Mouse (Mus musculus) effector memory CD4-positive, alpha-beta T cell, adult 7 months (primary cell): ENCODE data around the gene Rnaseh2c. TPM values are rescaled to one million over a fixed set of nuclear protein-coding genes. Genes with fewer than 3 reads are reported as not detected.

ENCODE experiments used
- polyA plus RNA-seq: library from polyadenylated mRNA; unstranded; fragments of 100-300 nt; shearing (Covaris generic); gene quantifications from one replicate; pipeline ENCODE4 v1.2.1, GENCODE M21; 2017

The Rnaseh2c gene
- polyA plus RNA-seq, result 106 TPM

DNA sequence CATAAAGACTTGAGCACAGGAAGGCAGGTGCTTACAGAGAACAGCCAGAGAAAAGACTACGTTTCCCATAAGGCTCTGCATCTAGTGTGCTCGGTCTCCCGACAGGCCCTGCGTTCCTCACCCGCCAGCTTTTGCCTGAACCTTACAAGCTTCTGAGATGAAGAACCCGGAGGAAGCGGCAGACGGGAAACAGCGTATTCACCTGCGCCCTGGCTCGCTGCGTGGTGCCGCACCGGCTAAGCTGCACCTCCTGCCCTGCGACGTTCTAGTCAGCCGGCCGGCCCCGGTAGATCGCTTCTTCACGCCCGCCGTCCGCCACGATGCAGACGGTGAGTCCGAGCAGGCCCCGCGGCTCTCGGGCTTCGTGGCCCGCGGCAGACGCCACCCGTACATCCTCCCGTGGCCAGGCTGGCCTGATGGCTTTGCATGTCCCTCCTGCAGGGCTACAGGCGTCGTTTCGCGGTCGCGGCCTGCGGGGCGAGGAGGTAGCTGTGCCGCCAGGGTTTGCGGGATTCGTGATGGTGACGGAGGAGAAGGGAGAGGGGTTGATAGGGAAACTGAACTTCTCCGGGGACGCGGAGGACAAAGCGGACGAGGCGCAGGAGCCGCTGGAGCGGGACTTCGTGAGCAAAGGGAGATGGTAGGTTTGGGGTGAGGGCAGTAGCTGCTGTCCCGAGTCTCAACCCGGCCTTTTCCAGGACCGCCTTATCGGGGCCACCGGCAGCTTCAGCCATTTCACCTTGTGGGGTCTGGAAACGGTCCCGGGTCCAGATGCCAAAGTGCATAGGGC lies at the start of gene Rnaseh2c:
Gene Rnaseh2c, plus strand, starts transcription at position 122 of the 790 bp plus-strand sequence.

DNA sequence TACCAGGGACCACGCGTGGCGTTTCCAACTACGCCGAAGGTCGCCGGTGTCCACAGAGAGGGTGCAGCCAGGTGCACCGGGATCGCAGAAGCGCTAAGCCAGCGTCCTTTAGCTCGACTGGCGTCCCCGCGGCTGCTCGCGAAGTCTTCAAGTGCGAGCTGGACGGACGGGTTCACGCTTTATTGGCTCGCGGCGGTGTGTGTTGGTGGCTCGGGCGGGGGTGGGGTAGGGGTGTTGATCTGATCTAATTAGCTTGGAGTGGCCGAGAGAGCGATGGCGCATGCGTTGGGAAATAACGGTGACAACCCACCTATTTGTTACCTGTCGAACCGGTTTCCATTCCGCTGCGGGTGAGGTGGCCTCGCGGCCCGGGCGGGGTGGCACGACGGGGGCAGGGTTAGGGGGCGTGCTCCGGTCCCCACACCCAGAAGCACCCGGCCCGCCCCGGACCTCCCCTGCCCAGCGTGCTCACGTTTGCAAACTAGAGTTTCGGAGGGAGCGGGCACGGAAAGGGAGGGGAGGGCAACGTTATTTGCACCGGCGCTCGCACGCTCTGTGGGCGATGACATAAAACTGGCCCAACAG lies 41.1 kb upstream of the Rnaseh2c start, which contains the start of gene Ovol1:
Gene Ovol1, minus strand, starts transcription at position 190 of the 585 bp plus-strand sequence.

DNA sequence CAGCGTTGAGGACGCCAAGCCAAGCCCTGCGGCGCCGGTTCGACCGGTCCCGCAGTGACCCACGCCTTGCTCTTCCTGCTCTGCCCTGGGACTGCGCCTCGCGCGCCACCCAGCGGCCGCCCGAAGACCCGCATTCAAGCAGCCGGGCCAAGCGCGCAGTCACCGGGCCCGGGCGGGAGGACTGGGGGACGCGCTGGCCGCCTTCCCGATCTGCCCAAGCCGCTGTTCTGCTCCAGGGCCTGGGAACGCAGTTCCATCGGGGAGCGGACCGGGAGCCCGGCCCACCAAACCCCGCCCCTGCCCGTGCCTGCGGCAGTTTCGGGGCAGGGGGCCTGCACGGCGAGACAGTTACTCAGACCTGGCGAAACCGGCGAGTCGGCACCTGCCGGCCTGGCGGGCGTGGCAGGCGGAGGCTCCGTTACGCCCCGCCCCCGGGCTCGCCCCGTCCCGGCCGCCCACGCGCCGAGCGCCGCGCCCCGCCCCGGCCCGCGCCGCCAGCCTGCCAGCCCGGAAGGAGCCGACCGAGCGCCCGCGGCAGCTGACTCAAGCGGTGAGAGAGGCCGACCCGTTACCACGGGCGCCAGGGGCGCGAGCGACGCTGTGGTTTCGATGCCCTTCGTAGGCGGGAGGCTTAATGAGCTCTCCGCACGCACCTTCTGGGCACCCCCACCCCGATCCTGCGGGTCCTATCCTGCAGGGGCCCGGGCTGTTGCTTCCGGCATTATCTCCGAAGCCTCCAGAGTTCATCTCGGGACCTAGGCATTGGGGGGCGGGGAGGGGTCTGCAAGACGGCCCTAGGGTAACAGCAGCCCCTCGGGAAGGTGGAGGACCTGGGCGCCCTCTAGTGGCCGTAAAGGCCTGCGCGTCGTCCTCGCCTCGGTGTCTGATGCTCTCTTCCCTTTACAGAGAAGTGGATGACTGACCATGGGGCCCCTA lies 33.9 kb upstream of the Rnaseh2c start, which contains the start of gene Ap5b1:
Gene Ap5b1, plus strand, starts transcription at position 492 of the 936 bp plus-strand sequence.

DNA sequence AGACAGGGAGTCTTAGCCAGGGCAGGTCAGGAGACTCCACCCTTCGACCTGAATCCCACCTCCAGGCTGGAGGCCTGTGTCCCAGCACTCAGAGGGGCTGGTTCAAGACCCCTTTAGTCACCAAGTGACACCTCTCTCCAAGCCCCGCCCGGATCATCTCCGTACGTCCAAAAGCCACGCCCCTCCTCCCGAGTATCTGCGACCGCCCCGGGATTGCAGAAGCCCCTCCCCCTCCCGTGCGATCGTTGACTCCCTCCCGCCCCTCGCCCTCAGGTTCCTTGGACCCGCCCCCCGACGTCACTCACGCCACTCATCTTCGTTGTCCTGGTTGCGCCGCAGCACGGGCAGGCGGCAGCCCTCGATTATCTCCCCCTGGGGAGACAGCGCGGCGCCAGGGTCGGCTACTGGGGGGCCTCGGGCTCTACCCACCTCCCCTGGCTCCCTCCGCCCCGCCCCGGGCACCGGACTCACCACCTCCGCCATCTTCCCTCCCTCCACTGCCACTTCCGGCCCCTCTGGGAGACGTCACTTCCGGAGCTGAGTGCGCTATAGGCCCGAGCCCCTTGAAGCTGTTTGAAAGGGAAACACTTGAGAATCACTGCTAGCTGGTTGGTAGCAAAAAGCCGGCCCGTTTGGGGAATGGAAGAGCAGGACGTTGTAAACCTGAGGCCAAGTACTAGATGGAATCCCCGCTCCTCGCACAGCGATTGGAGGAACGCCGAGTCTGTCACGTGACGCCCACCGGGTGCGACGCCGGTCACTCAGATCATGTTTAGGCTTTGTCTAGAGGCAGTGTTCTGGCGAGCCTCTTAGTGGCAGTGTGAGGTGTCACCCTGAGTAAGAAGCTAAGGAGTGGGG lies 8.1 kb downstream of the Rnaseh2c start, which contains the start of gene Kat5:
Gene Kat5, minus strand, starts transcription at position 691 of the 858 bp plus-strand sequence.

DNA sequence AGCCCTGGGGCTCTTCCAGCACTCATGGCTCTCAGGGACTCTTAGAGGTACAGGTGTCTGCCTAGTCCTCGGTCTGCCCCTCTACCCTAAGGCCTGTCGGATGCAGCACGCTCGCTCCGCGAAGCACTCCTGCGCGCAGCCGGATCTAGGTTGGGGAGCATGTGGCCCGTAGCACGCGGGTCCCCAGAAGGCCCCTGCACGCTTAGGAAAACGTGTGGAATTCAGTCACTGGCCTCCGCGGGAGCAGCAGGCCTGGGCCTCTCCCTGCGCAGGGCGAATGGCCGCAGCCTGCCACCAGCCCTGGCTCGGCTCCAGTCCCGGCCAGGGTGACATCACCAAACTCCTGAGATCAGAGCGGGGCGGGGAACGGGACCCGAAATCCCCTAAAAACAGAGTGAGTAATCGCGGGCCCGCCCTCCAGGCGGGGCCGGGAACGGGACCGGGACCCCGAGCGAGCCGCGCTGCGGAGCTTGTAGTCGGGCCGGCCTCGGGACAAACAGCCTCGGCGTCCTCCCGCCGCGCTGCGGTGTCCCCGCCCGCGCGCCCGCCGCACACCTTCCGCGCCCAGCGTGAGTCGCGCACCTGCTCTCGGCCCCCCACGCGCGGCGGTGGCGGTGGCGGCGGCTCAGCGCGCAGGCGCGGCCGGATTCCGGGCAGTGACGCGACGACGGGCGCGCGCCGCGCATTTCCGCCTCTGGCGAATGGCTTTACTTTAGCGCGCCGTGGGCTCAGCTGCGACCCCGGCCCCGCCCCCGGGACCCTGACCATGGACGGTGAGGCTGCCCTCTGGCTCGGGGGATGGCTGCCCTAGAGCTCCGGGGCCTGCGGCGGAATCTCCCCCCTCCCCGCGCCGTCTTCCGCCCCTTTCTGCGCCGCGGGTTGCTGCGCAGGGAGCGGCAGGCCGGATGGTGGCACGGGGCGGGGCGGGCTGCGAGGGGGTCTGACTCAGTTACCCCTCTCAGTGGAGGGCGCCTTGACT lies 35.7 kb downstream of the Rnaseh2c start, which contains the start of gene Rela:
Gene Rela, plus strand, starts transcription at position 415 of the 979 bp plus-strand sequence.

Other genes starting within 250 kb of the Rnaseh2c start
- 47.5 TPM for gene Eif1ad, start 235.1 kb upstream of the Rnaseh2c start, polyA plus RNA-seq
- 160 TPM for gene Banf1, start 234.7 kb upstream of the Rnaseh2c start, polyA plus RNA-seq
- 224 TPM for gene Sart1, start 213.2 kb upstream of the Rnaseh2c start, polyA plus RNA-seq
- 1.1 TPM for gene Tsga10ip, start 199.3 kb upstream of the Rnaseh2c start, polyA plus RNA-seq
- gene Drap1, start 176.9 kb upstream of the Rnaseh2c start, polyA plus RNA-seq, result 180 TPM
- gene AI837181, start 176.7 kb upstream of the Rnaseh2c start, polyA plus RNA-seq, result 23.6 TPM
- not detected for gene Fosl1, start 154.3 kb upstream of the Rnaseh2c start, polyA plus RNA-seq
- gene Ccdc85b, start 144.0 kb upstream of the Rnaseh2c start, polyA plus RNA-seq, result 5.7 TPM
- gene Fibp, start 141.3 kb upstream of the Rnaseh2c start, polyA plus RNA-seq, result 59.4 TPM
- gene Ctsw, start 133.4 kb upstream of the Rnaseh2c start, polyA plus RNA-seq, result 473 TPM
- gene Efemp2, start 127.9 kb upstream of the Rnaseh2c start, polyA plus RNA-seq, result 2.7 TPM
- 18.9 TPM for gene Mus81, start 113.5 kb upstream of the Rnaseh2c start, polyA plus RNA-seq
- 2,966 TPM for gene Cfl1, start 111.4 kb upstream of the Rnaseh2c start, polyA plus RNA-seq
- gene 1700020D05Rik, start 98.1 kb upstream of the Rnaseh2c start, polyA plus RNA-seq, result 0.38 TPM
- 3.2 TPM for gene Snx32, start 91.3 kb upstream of the Rnaseh2c start, polyA plus RNA-seq
- gene Ovol1, start 41.2 kb upstream of the Rnaseh2c start, polyA plus RNA-seq, result 0.17 TPM
- gene Ap5b1, start 33.8 kb upstream of the Rnaseh2c start, polyA plus RNA-seq, result 9.9 TPM
- gene Kat5, start 8.4 kb downstream of the Rnaseh2c start, polyA plus RNA-seq, result 87.0 TPM
- gene Rela, start 35.6 kb downstream of the Rnaseh2c start, polyA plus RNA-seq, result 333 TPM
- 216 TPM for gene Sipa1, start 61.8 kb downstream of the Rnaseh2c start, polyA plus RNA-seq
- 60.9 TPM for gene Map3k11, start 86.9 kb downstream of the Rnaseh2c start, polyA plus RNA-seq
- gene Pcnx3, start 87.0 kb downstream of the Rnaseh2c start, polyA plus RNA-seq, result 38.2 TPM
- 5.8 TPM for gene Kcnk7, start 102.5 kb downstream of the Rnaseh2c start, polyA plus RNA-seq
- 53.7 TPM for gene Ehbp1l1, start 124.4 kb downstream of the Rnaseh2c start, polyA plus RNA-seq
- gene Fam89b, start 127.8 kb downstream of the Rnaseh2c start, polyA plus RNA-seq, result 83.2 TPM
- gene Ltbp3, start 139.0 kb downstream of the Rnaseh2c start, polyA plus RNA-seq, result 0.33 TPM
- gene Scyl1, start 169.5 kb downstream of the Rnaseh2c start, polyA plus RNA-seq, result 62.6 TPM